Mouse (Mus musculus) inflammation-experienced regulatory T-cells, adult 6 months (primary cell): ENCODE measurements around the gene Tas2r143. TPM values are rescaled to one million over a fixed set of nuclear protein-coding genes. Genes with fewer than 3 reads are reported as not detected.

ENCODE experiments used
- ATAC-seq: one replicate; pipeline ENCODE4 v1.8.0; 2017
- polyA plus RNA-seq, 3 experiments: library from polyadenylated mRNA; unstranded; fragments of 100-300 nt; shearing (Covaris generic); gene quantifications; one replicate each; pipeline ENCODE4 v1.2.1; 2017

The Tas2r143 gene
- polyA plus RNA-seq, 3 experiments from 2014 or later: not detected

DNA sequence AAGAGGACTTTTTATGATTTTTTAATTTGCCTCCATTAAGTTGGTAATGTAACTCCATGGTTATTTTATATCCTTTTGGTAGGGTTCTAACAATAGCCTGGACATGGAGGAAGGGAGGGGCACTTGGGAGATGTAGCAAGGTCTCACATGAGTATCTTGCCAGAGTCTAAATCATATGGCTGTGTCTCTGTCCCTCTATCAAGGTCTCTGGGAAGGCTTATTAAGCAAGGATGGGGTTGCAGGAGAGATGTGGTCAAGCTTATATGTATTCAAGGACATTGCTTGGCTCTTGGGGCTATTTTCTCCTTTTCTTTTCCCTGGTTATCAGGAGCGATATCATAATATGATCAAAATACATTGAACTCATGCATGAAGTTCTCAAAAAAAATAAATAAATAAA is 1.0 kb upstream of the Tas2r143 start:
- ATAC-seq: no peak

DNA sequence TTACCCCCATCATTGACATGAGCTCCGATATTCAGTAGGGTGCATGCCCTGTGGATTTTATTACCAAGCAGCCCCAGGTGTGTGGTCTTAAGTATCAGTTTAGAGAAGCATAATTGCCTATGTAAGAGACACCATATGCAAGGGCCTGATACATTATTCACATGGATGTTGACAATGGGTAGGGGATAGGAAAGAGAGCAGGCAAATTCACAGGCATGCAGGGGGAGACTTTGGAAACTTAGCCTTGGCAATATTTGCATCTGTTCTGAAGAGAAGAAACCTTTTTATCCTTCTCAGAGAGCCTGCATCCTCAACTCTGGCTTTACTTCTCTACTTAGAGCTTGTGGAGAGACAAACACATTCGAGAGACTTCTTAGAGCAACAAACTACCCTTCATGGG is 5.1 kb downstream of the Tas2r143 start, which contains the start of gene Tas2r135:
Tas2r135 (plus strand) TSS at position 301 of the 400 bp plus-strand sequence.
- no peak for ATAC-seq

- no peak for ATAC-seq
These were observed 19.4 kb downstream of the Tas2r143 start for GRCm38 (mm10) chr6:42419443-42419842.

DNA sequence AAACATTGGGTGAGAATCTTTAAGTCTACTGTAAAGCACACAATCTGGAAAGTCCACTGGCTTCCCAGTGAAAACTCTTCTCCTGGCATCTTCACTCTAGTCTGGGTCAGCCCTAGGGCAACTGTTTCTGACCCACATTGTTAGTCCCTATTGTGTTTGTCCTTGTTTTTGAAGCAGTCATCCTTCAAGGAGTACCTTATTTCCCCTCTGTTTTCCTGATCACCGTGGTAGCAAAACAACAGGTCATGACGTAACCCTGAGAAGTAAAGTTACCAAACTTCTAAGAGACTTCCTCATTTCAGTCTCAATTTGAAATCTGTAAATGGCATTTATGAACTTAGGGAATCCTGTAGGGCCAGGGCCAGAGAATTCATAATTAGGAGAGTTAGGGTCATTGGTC is 21.4 kb downstream of the Tas2r143 start:
- no peak for ATAC-seq

DNA sequence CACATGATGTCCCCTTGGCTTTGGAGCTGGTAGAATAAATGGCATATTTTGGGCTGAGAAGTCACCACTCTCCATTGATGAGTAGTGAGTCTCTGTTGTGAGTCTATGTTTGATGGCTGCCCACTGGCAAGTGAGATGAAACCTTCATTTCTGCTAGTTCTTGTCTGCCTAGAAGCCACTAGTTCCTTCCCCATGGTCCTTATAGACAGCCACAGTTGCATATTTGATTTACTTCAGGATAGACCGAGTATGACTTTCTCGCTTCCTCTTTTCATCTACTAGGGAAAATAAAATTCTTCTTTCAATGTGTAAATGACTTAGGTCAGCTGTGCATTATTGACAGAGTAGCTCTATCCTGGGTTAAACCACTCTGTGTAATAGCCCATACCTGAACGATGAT is 24.4 kb downstream of the Tas2r143 start:
- ATAC-seq: no peak

DNA sequence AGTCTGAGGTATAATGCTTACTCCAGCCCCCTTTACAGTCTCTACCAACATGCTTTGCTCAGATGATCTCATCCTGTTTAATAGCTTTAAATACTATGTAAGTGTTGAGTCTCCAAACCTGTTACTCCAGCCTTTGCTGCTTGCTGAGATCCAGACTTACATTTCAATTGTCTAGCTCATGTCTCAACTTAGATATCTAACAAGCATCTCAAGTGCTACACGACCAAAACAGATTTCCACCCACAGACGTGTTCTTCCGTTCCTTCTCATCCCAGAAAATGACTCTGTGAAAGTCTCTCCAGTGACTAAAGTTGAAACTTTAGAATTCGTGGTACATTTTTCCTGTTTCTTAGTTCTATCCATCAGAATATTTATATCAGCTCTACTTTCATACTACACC is 26.3 kb downstream of the Tas2r143 start:
- ATAC-seq: no peak

GRCm38 (mm10) chr6:42433554-42433953 is 33.5 kb downstream of the Tas2r143 start:
- no peak for ATAC-seq

DNA sequence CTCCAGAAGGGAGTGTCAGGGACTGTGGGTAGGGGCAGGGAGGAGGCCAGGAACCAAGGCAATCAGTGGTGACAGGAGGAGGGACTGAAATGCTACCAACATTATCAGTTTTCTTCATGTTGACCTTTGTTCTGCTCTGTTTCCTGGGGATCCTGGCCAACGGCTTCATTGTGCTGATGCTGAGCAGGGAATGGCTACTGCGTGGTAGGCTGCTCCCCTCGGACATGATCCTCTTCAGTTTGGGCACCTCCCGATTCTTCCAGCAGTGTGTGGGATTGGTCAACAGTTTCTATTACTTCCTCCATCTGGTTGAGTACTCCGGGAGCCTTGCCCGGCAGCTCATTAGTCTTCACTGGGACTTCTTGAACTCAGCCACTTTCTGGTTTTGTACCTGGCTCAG is 34.4 kb downstream of the Tas2r143 start, which contains the start of gene Tas2r126:
Tas2r126 (plus strand) TSS at position 90 of the 400 bp plus-strand sequence.
- no peak for ATAC-seq

DNA sequence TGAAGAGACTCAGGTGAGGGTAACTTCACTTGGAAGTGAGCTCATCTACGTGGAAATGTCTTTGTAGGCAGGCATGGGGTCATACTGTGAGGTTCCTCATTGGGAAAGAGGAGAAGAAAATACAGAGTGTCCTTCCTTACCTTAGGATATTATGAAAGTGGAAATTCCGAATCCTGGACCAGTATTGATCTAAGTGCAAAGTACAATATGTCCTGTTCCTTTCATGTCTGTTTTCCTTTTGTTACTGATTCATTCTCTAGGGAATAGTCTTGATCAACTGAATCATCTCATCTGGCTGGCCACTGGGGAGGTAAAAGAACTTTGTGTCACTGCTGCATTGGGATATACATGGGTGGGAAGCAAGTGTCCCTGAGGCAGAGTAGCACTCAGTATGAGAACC is 35.5 kb downstream of the Tas2r143 start:
- ATAC-seq: no peak

GRCm38 (mm10) chr6:42441395-42441794 is 41.4 kb downstream of the Tas2r143 start:
- no peak for ATAC-seq

- no peak for ATAC-seq
These were observed 44.5 kb downstream of the Tas2r143 start for GRCm38 (mm10) chr6:42444491-42444890.

GRCm38 (mm10) chr6:42447381-42447780 is 47.3 kb downstream of the Tas2r143 start:
- ATAC-seq: no peak

Other genes with a start within 250 kb of the Tas2r143 start
- gene Tas2r144, start 184.9 kb upstream of the Tas2r143 start, polyA plus RNA-seq: not detected
- 1 to 10 TPM; 1.7 to 8.4 (median 6.6) TPM for gene Gstk1, start 154.3 kb upstream of the Tas2r143 start, polyA plus RNA-seq
- gene Tmem139, start 138.3 kb upstream of the Tas2r143 start, polyA plus RNA-seq: not detected
- 10 to 100 TPM; 46.6 to 55.8 (median 52.1) TPM for gene Casp2, start 135.3 kb upstream of the Tas2r143 start, polyA plus RNA-seq
- not detected for gene Clcn1, start 113.6 kb upstream of the Tas2r143 start, polyA plus RNA-seq
- not detected for gene Fam131b, start 75.6 kb upstream of the Tas2r143 start, polyA plus RNA-seq
- 100 to 1,000 TPM in 1 of 3 experiments, 10 to 100 TPM in 2; 39.3 to 108 (median 40.8) TPM for gene Zyx, start 50.6 kb upstream of the Tas2r143 start, polyA plus RNA-seq
- under 1 TPM; 0.19 to 0.69 (median 0.67) TPM for gene Epha1, start 27.0 kb upstream of the Tas2r143 start, polyA plus RNA-seq
- gene Tas2r135, start 5.2 kb downstream of the Tas2r143 start, polyA plus RNA-seq: not detected
- not detected for gene Tas2r126, start 34.3 kb downstream of the Tas2r143 start, polyA plus RNA-seq
- not detected for gene Olfr458, start 65.0 kb downstream of the Tas2r143 start, polyA plus RNA-seq
- under 1 TPM in 1 of 3 experiments, not detected in 2; 0.15 TPM for gene Olfr457, start 76.1 kb downstream of the Tas2r143 start, polyA plus RNA-seq
- gene Olfr456, start 87.0 kb downstream of the Tas2r143 start, polyA plus RNA-seq: not detected
- gene Olfr455, start 147.3 kb downstream of the Tas2r143 start, polyA plus RNA-seq: not detected
- gene Tcaf3, start 197.5 kb downstream of the Tas2r143 start, polyA plus RNA-seq: not detected
- under 1 TPM in 1 of 3 experiments, not detected in 2; 0.12 TPM for gene Tcaf2, start 245.0 kb downstream of the Tas2r143 start, polyA plus RNA-seq